Mouse (Mus musculus): Measurements from ENCODE around the gene Anapc11. TPM values are rescaled to one million over a fixed set of nuclear protein-coding genes. Genes with fewer than 3 reads are reported as not detected.
"Not testable (repeated sequence)": the region's sequence is repeated elsewhere in the genome, so short reads cannot be mapped to it uniquely, and the experiment has no call there.

Anapc11 gene
- polyA plus RNA-seq, 1 experiment, result 137 TPM

DNA sequence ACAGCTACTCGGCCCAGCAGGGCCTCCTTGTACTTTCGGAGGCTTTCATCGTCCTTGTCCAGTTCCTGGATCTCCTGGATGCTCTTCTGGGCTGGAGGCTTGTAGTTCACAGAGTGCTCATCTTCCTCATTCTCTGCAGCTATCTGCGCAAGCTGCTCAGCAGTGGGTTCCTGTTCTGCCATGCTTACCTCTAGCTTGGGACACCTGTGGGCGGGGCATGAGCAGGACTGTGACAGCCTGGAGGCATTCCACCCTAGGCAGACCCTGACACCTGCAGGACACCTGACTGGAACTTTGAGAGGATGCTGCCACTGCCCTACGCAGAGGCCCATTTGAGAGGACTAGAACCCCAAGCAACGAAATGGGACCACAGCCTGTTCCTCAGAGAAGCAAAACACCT lies 18.0 kb upstream of the Anapc11 start:
- peak; percentile 49 for DNase-seq
- H3K36me3 ChIP-seq (ENCODE audit: control insufficient read depth, insufficient read depth, low read length), result peaks cover 3% of the 10 kb centered on the region
- H3K27me3 ChIP-seq (replicated peaks; ENCODE audit: control insufficient read depth, insufficient read depth, low read length), result no peaks in the 10 kb centered on the region
- TF ChIP-seq CTCF (conservative IDR thresholded peaks at IDR 0.05; ENCODE audit: insufficient read depth, insufficient read length, low read depth, low read length) (no peak), POLR2A (IDR thresholded peaks at IDR 0.05; ENCODE audit: low read depth, low read length) (no peak)
- H3K4me3 ChIP-seq (ENCODE audit: insufficient read depth, low read depth, low read length), result peak overlapping the region; percentile 95
- H3K4me1 ChIP-seq (ENCODE audit: control insufficient read depth, insufficient read depth, low read length), result peaks cover 38% of the 10 kb centered on the region
- peak overlapping the region; percentile 98 for H3K27ac ChIP-seq (ENCODE audit: insufficient read depth, low read depth, low read length)
- WGBS, result 31% methylated on average over 7 of the region's 7 CpGs

GRCm38 (mm10) chr11:120580871-120581331 lies 17.3 kb upstream of the Anapc11 start:
- H3K27me3 ChIP-seq (replicated peaks; ENCODE audit: control insufficient read depth, insufficient read depth, low read length), result no peaks in the 10 kb centered on the region
- H3K4me3 ChIP-seq (ENCODE audit: insufficient read depth, low read depth, low read length), result peak overlapping the region; percentile 95
- peaks cover 38% of the 10 kb centered on the region for H3K4me1 ChIP-seq (ENCODE audit: control insufficient read depth, insufficient read depth, low read length)
- peaks cover 3% of the 10 kb centered on the region for H3K36me3 ChIP-seq (ENCODE audit: control insufficient read depth, insufficient read depth, low read length)
- TF ChIP-seq CTCF (conservative IDR thresholded peaks at IDR 0.05; ENCODE audit: insufficient read depth, insufficient read length, low read depth, low read length), result no peak
- no peak for TF ChIP-seq POLR2A (IDR thresholded peaks at IDR 0.05; ENCODE audit: low read depth, low read length)
- WGBS, result under 1% methylated on average over 44 of the region's 44 CpGs
- H3K27ac ChIP-seq (ENCODE audit: insufficient read depth, low read depth, low read length), result peak overlapping the region; percentile 98
- peak; percentile 51 for DNase-seq

DNA sequence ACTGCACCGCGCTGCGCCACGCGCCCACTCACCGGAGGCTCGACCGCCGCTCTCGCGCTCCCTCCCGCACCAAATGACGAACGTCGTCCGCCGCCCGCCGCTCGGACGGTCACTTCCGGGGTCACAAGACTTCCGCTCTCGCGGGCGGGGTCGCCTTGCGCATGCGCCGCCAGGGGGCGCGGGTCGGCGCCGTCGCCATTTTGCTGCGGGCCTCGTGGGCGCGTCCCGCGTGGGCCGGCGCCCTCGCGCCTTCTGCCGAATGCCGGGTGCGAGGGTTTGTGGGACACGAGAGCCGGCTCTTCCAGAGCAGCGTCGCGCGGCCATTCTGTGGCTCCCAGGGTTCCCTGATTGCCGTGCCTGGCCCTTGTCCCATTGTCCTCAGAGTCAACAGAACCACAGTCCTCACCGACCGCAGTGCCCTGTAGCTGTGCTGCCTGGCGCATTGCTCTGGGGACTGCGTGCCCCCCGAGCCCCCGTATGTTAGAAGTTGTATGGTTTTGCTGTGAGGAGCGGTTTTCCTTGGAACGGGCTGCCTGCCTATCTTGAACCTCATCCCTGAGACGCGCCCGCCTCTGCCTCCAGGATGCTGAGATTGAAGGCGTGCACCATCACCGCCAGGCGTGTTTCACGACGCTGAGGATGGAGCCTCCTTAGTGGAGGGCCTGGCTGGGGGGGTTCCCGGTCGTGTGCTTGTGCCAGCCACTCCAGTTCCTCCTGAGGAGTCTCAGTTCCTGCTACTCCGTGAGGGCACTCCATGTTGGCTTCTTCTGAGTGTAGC lies 16.5 kb upstream of the Anapc11 start, which contains the start of gene Arhgdia:
Arhgdia (minus strand) TSS at position 135 of the 778 bp plus-strand sequence.
- 4% methylated on average over 73 of the region's 75 CpGs for WGBS
- Histone ChIP-seq H3K4me1 (ENCODE audit: control insufficient read depth, insufficient read depth, low read length) (peaks cover 34% of the 10 kb centered on the region), H3K27ac (ENCODE audit: insufficient read depth, low read depth, low read length) (peak within 1 kb of the TSS; percentile 98), H3K27me3 (replicated peaks; ENCODE audit: control insufficient read depth, insufficient read depth, low read length) (no peaks in the 10 kb centered on the region), H3K4me3 (ENCODE audit: insufficient read depth, low read depth, low read length) (peak within 1 kb of the TSS; percentile 95), H3K36me3 (ENCODE audit: control insufficient read depth, insufficient read depth, low read length) (peaks cover 3% of the 10 kb centered on the region)
- DNase-seq, result peak; percentile 91
- TF ChIP-seq CTCF (conservative IDR thresholded peaks at IDR 0.05; ENCODE audit: insufficient read depth, insufficient read length, low read depth, low read length) (peak; percentile 26; the same call in 1 of the 2 replicates), POLR2A (IDR thresholded peaks at IDR 0.05; ENCODE audit: low read depth, low read length) (peak; percentile 66)

DNA sequence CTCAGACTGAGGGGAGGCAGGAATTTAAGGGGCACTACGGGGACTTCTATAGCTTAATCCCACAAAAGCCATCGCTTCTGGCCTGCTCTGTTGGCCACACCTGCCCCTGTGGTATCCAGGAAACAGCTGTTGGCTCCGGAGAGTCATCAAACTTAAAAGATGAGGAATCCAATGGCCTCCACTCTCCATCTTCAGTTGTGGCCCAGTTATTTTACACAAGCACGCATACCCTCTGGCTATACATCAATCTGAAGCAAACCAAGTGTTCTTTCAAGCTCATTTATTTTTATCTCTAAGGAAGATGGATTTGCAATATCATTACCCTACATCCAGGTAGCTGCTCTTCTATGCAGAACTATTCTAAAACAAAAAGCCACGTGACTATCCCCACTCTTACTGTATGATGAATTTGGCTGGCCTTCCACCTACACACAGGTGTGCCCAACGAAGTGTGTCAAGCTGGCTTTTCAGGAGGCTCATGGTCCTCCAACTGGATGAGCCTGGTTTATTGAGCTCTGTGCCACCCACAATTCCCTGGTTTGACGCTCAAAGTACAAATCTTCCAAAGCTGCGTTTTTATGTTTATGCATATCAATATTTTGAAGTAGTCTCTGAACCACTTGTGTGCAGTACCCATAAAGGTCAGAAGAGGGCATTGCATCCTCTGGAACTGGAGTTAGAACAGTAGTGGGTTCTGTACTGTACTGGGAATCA lies 15.8 kb upstream of the Anapc11 start:
- 61% methylated on average over 8 of the region's 8 CpGs for WGBS
- peak overlapping the region; percentile 95; the same call in 1 of the 2 replicates for H3K4me3 ChIP-seq (ENCODE audit: insufficient read depth, low read depth, low read length)
- DNase-seq, result peak; percentile 67
- TF ChIP-seq POLR2A (IDR thresholded peaks at IDR 0.05; ENCODE audit: low read depth, low read length), result no peak
- TF ChIP-seq CTCF (conservative IDR thresholded peaks at IDR 0.05; ENCODE audit: insufficient read depth, insufficient read length, low read depth, low read length), result 0 out of 2 replicates have a peak, but pooled peaks have one; percentile 13
- peak overlapping the region; percentile 98; the same call in 1 of the 2 replicates for H3K27ac ChIP-seq (ENCODE audit: insufficient read depth, low read depth, low read length)
- H3K36me3 ChIP-seq (ENCODE audit: control insufficient read depth, insufficient read depth, low read length), result peaks cover 3% of the 10 kb centered on the region
- H3K4me1 ChIP-seq (ENCODE audit: control insufficient read depth, insufficient read depth, low read length), result peaks cover 29% of the 10 kb centered on the region
- H3K27me3 ChIP-seq (replicated peaks; ENCODE audit: control insufficient read depth, insufficient read depth, low read length), result no peaks in the 10 kb centered on the region

DNA sequence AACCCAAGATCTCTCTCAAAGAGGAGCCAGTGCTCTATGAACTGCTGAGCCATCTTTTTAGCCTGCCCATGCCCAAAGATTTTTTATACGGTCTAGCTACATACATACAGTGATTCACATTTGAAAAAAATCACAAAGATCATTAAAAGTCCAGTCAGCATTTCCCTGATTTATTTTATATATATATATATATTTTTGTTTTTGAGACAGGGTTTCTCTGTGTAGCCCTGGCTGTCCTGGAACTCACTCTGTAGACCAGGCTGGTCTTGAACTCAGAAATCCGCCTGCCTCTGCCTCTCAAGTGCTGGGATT lies 15.3 kb upstream of the Anapc11 start:
- H3K27ac ChIP-seq (ENCODE audit: insufficient read depth, low read depth, low read length); H3K4me3 ChIP-seq (ENCODE audit: insufficient read depth, low read depth, low read length); H3K27me3 ChIP-seq (replicated peaks; ENCODE audit: control insufficient read depth, insufficient read depth, low read length); H3K36me3 ChIP-seq (ENCODE audit: control insufficient read depth, insufficient read depth, low read length); DNase-seq: not testable (repeated sequence)
- H3K4me1 ChIP-seq (ENCODE audit: control insufficient read depth, insufficient read depth, low read length), result peaks cover 25% of the 10 kb centered on the region
- WGBS, result 95% methylated on average over 2 of the region's 2 CpGs

GRCm38 (mm10) chr11:120583937-120584336 lies 14.3 kb upstream of the Anapc11 start:
- Histone ChIP-seq H3K27ac (ENCODE audit: insufficient read depth, low read depth, low read length) (no peak overlapping the region), H3K4me3 (ENCODE audit: insufficient read depth, low read depth, low read length) (no peak overlapping the region), H3K36me3 (ENCODE audit: control insufficient read depth, insufficient read depth, low read length) (peaks cover under 1% of the 10 kb centered on the region; the same call in 1 of the 2 replicates), H3K4me1 (ENCODE audit: control insufficient read depth, insufficient read depth, low read length) (peaks cover 16% of the 10 kb centered on the region), H3K27me3 (replicated peaks; ENCODE audit: control insufficient read depth, insufficient read depth, low read length) (no peaks in the 10 kb centered on the region)
- TF ChIP-seq POLR2A (IDR thresholded peaks at IDR 0.05; ENCODE audit: low read depth, low read length) (no peak), CTCF (conservative IDR thresholded peaks at IDR 0.05; ENCODE audit: insufficient read depth, insufficient read length, low read depth, low read length) (no peak)
- DNase-seq, result no peak
- WGBS, result 95% methylated on average over 1 of the region's 1 CpGs

DNA sequence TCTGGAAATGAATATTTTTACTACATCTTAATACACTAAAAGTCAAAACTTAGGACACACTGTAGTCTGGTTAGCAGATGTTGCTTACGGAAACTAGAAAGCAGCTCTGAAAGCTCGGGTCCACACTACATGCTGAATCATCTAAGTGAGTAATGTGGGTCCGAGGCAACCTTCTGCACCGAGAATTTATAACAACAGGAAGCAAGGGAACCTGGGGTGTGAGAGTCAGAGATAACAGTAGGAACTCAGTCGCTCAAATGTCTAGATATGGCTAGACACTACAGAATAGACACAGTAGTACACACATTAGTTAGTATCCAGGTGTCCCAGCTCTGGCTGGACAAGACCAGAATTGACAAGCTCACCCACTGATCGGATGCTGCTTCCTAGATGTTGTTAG lies 9.7 kb upstream of the Anapc11 start:
- TF ChIP-seq POLR2A (IDR thresholded peaks at IDR 0.05; ENCODE audit: low read depth, low read length), result no peak
- Histone ChIP-seq H3K27me3 (replicated peaks; ENCODE audit: control insufficient read depth, insufficient read depth, low read length) (no peaks in the 10 kb centered on the region), H3K36me3 (ENCODE audit: control insufficient read depth, insufficient read depth, low read length) (no peaks in the 10 kb centered on the region; the same call in 1 of the 2 replicates), H3K4me3 (ENCODE audit: insufficient read depth, low read depth, low read length) (no peak overlapping the region), H3K27ac (ENCODE audit: insufficient read depth, low read depth, low read length) (no peak overlapping the region), H3K4me1 (ENCODE audit: control insufficient read depth, insufficient read depth, low read length) (no peaks in the 10 kb centered on the region)
- no peak for DNase-seq
- 85% methylated on average over 6 of the region's 6 CpGs for WGBS
